Mouse (Mus musculus) ES-Bruce4 (cell line): ENCODE results near the gene Abcc4.

Experiments
- CTCF ChIP-seq: IDR thresholded peaks from one replicate; pipeline ENCODE4 v1.8.1; 2011; ENCODE audit warnings: low read depth, low read length
- EP300 ChIP-seq: IDR thresholded peaks from 2 replicates; pipeline ENCODE4 v1.6.1; 2011; ENCODE audit warnings: low read depth, low read length; ENCODE audit not compliant: insufficient read depth
- POLR2A ChIP-seq: IDR thresholded peaks from one replicate; pipeline ENCODE4 v1.8.1; 2011; ENCODE audit warnings: low read length; ENCODE audit not compliant: insufficient read depth

DNA sequence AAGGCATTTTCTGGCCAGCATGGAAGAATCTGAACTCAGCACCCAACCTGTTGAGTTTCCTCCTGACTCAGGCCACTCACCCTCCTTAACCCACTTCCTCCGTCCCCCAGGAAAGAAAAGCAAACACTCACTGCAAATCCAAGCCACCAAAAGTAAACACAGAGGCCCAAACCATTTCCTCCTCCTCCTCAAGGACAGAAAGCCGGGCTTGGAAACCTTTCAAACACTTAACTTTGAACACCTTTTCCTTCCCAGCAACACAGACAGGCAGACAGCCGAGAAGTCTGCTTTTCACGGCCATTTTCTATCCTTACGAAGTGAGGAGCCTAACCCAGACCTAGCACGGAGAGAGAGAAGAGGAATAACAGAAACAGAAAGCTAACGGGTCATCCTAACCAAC lies 50.0 kb downstream of the Abcc4 start:
- TF ChIP-seq CTCF: no peak
- TF ChIP-seq EP300: no peak
- no peak for TF ChIP-seq POLR2A
